Mouse (Mus musculus) cerebellum, adult 2 months (tissue): Measurements from ENCODE around the gene Gstm4. TPM values are rescaled to one million over a fixed set of nuclear protein-coding genes. Genes with fewer than 3 reads are reported as not detected.
"Not testable (repeated sequence)": the region's sequence is repeated elsewhere in the genome, so short reads cannot be mapped to it uniquely, and the experiment has no call there.

Source experiments
- DNase-seq, 2 experiments: peaks; one replicate each; pipeline ENCODE4 v3.0.0; 2021
- H3K27ac ChIP-seq: fragments of 200-500 bp; 2 replicates; pipeline ENCODE4 v1.5.1; 2012; ENCODE audit warnings: low read length, control low read depth, inconsistent platforms; ENCODE audit not compliant: insufficient read depth
- H3K27me3 ChIP-seq: fragments of 200-500 bp; 2 replicates; pipeline ENCODE4 v1.6.1; 2012; ENCODE audit warnings: inconsistent platforms, mild to moderate bottlenecking, low read length, moderate library complexity; ENCODE audit not compliant: control insufficient read depth, insufficient read depth
- H3K4me1 ChIP-seq: fragments of 200-500 bp; 2 replicates; pipeline ENCODE4 v1.6.1; 2011; ENCODE audit warnings: low read length; ENCODE audit not compliant: control insufficient read depth, insufficient read depth
- H3K4me3 ChIP-seq: fragments of 200-500 bp; replicated peaks from 2 replicates; pipeline ENCODE3; 2011; ENCODE audit warnings: mild to moderate bottlenecking, low read depth, low read length, control low read depth; ENCODE audit not compliant: insufficient read depth
- CTCF ChIP-seq: fragments of 200-500 bp; IDR thresholded peaks from 2 replicates; pipeline ENCODE4 v1.5.1; 2011; ENCODE audit warnings: low read depth, mild to moderate bottlenecking, control low read depth, low read length, moderate library complexity, borderline replicate concordance; ENCODE audit not compliant: insufficient read depth
- POLR2A ChIP-seq: fragments of 200-500 bp; IDR thresholded peaks from 2 replicates; pipeline ENCODE4 v1.6.1; 2011; ENCODE audit warnings: low read length, control low read depth, borderline replicate concordance; ENCODE audit not compliant: insufficient read depth
- WGBS: fragments of 180-500 bp; shearing (Covaris S2); methylation state at CpG from one replicate; pipeline ENCODE4 v1.1.7; 2018; 5-methylcytosine and 5-hydroxymethylcytosine counted together
- polyA plus RNA-seq: library from polyadenylated mRNA; depleted of rRNA; stranded (reverse); fragments of >200 nt; gene quantifications from 2 replicates; pipeline ENCODE4 v1.2.3, GENCODE M21; 2012

The Gstm4 gene
- polyA plus RNA-seq, 1 experiment: 11.8 TPM

DNA sequence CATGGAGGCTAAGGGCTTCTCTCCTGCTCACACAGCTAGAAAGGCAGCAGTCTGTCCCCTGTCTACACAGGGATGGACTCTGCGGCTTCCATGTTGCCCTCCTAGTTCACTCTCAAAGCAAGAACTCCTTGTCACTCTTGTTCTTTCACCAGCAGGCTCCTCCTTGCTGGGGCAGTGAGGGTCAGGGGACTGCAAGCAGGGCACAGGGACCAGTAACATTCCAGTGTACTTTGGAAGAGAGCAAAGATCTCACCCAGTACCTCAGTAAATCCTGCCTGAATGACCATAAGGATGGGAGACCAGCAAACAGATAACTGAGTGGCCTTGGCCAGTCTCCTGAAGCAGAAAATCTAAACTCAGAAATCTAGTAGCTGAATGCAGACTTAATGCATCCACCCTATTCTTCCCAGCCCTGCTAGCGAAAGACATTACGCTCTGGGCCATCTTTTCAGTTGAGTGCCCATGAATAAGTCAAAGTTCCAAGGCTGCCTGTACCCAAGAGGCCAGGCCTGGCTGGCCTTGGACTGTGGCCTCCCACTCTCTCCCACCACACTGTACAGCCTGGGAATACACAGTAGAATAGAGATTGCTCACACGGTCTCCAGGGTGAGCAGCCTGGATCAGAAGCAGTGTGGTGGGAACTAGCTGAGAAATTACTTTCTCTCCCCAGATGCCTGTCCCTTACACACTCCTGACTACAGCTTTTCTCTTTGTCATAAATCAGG lies 15.9 kb downstream of the Gstm4 start:
- Histone ChIP-seq H3K4me3 (no peak overlapping the region), H3K4me1 (no peaks in the 10 kb centered on the region), H3K27me3 (no peaks in the 10 kb centered on the region), H3K27ac (no peak overlapping the region)
- TF ChIP-seq POLR2A (no peak), CTCF (no peak)
- DNase-seq: no peak
- 69% methylated on average over 4 of the region's 4 CpGs for WGBS

DNA sequence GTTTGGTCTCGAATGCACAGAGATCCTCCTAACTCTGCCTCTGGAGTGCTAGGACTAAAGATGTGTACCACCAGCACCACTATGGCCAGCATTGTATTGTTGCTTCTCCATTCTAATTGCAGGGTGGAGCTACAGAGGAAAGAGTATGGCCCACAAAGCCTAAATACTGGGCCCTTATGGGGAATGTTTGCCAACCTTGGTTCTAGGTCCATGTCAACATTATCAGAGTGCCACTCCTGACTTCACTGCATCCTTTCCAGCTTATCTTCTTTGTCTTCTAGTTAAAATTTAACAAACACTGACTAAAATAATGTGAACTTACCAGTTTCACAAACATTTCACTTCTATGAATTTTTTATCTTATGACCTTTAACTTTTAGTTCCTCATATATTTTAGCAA lies 18.1 kb downstream of the Gstm4 start:
- TF ChIP-seq CTCF: no peak
- no peak for TF ChIP-seq POLR2A
- H3K27ac ChIP-seq: no peak overlapping the region
- no peak for DNase-seq
- WGBS: 95% methylated on average over 1 of the region's 1 CpGs
- no peaks in the 10 kb centered on the region for H3K27me3 ChIP-seq
- H3K4me3 ChIP-seq: no peak overlapping the region
- no peaks in the 10 kb centered on the region for H3K4me1 ChIP-seq

DNA sequence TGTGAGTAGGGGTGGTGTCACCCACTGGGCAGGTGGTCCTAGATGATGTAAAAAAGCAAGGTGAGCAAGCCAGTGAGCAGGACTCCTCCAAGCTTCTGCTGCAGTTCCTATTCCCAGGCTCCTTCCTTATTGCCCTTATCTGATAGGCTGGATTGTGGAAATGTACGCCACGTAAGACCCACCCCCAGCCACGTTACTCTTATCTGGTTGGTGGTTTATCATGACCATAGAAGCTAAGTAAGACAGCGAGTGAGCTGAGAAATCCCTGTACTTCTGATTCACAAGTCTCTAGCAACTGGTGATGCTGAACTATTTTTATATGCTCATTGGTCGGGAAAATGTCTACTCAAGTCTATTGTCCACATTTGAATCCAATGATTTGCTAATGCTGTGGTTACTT lies 18.6 kb downstream of the Gstm4 start:
- H3K27me3 ChIP-seq: no peaks in the 10 kb centered on the region
- WGBS: 84% methylated on average over 5 of the region's 5 CpGs
- no peak for TF ChIP-seq CTCF
- no peak for TF ChIP-seq POLR2A
- no peak for DNase-seq
- no peaks in the 10 kb centered on the region for H3K4me1 ChIP-seq
- no peak overlapping the region for H3K4me3 ChIP-seq
- H3K27ac ChIP-seq: no peak overlapping the region

DNA sequence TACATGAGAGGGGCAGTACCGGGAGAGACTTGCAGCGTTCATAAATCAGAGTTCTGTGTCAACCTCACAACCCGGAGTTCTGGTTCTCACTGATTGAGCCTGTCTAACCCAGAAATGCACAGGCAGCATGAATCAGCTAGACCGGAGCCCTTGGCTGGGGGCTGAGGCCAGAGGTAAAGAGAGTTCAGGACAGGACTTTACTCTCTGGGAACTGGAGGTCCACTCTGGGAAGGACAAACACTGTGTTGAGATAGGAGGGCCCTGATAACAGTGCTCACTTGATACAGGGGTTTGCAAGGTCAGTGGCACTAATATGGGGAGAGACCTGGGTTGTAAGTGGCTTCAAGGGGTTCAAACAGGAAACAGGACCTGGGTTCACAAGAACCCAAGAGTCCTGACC lies 19.4 kb downstream of the Gstm4 start:
- 89% methylated on average over 4 of the region's 4 CpGs for WGBS
- no peak for DNase-seq
- no peaks in the 10 kb centered on the region for H3K4me1 ChIP-seq
- TF ChIP-seq CTCF: no peak
- TF ChIP-seq POLR2A: no peak
- no peaks in the 10 kb centered on the region for H3K27me3 ChIP-seq
- no peak overlapping the region for H3K4me3 ChIP-seq
- no peak overlapping the region for H3K27ac ChIP-seq

DNA sequence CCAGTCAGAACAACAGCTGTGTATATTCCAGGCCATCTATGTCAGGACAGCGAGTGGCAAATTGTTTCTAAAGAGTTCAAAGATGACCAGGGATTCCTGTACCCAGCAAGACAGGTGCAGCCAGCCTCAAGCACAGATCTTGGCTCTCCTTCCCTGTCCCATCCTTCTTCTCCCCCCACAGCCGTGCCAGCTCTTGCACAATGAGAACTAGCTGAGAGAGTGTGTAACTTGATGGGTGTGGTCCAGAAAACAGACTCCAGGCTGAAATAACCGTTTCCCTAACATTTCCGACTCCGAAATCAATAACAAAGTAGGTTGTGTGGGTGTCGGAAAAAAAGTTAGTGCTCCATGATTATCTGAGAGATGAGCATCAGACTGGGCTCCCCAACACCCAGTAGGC lies 22.0 kb downstream of the Gstm4 start:
- WGBS: 59% methylated on average over 6 of the region's 6 CpGs
- no peak for DNase-seq
- no peaks in the 10 kb centered on the region for H3K27me3 ChIP-seq
- H3K27ac ChIP-seq: no peak overlapping the region
- H3K4me3 ChIP-seq: no peak overlapping the region
- no peaks in the 10 kb centered on the region for H3K4me1 ChIP-seq
- TF ChIP-seq CTCF: no peak
- TF ChIP-seq POLR2A: no peak

DNA sequence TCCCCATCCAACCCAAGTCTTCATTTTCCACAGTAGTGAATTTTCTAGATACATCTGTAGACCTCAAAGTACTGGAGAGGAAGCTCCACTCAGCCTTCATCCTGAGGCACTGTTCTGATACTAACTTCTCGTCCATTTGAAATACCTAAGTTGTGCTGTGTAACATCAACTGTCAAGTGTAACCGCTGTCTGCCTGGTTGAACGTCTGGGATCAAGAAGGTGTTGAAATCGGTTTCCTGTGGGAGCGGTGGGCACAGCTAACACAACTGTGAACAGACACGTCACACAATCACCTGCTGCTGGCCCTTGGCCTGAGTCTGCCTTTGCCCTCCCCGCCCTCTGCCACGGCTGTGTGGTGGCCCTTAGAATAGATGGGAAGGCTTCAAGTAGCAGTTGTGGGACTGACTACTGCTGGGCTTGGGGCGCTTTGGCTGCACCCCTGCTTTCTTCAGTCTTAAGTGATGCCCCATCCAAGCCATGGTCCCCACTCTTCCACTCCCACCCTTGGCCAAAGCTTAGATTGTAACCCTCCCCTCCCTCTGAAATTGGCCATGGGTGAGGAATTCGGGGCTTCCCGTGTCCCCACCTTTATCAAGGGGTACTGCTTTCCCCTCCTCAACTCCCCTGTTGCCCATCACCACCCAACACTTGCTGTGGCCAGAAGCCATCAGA lies 24.2 kb downstream of the Gstm4 start:
- DNase-seq, H3K27me3 ChIP-seq, H3K27ac ChIP-seq, H3K4me3 ChIP-seq, H3K4me1 ChIP-seq: not testable (repeated sequence)
- 89% methylated on average over 11 of the region's 11 CpGs for WGBS

DNA sequence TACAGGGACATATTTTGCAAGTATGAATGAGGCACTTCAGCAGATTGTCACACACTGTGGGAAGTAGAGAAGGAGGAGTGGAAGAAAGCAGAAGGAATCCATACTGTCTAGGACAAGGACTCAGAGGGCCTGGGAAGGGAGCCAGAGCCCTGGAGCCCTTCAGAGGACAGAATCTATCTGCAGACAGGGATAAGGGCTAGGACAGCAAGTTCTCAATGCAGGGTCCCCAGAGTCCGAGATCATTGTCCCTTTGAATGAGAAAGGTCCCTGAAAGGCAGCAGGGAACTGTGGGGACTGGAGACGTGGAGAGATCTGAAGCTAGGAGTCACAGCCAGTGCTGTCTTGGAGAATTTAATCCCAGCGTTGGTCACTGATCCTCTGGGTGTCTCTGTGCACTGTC lies 25.5 kb downstream of the Gstm4 start:
- 71% methylated on average over 3 of the region's 3 CpGs for WGBS
- H3K4me1 ChIP-seq: not testable (repeated sequence)

DNA sequence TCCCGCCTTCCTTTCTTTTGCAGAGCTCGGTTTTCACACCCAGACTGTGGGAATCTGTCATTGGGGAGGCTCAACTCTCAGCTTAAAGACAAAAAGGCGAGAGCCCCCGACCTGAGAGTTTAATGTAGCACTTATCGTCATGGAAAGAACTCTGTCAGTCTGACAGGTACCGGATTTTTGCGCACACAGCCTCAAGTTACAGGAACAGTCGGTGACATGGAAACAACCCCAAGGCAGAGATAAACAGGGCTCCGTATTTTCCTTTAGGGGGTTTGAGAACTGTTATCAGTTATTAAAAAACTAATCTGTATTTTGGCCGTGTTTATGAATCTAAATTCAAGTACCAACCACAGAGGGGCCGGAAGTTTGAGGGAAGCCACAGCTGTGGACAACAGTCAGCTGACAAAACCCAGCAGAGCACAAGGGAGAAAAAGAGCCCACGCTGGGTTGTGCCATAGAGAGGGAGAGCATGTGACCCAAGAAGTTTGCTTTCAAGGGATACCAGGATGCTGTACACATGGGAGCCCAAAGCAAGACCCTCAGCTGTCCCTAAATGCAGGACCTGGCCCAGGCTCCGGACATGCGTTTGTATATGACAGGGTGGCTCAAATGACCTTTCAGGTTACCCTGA lies 26.4 kb downstream of the Gstm4 start:
- TF ChIP-seq POLR2A (no peak), CTCF (no peak)
- no peak overlapping the region; the same call in 1 of the 2 replicates for H3K27ac ChIP-seq
- WGBS: 17% methylated on average over 14 of the region's 14 CpGs
- peak overlapping the region; percentile 71 for H3K4me3 ChIP-seq
- DNase-seq: no peak
- no peaks in the 10 kb centered on the region for H3K27me3 ChIP-seq
- no peaks in the 10 kb centered on the region for H3K4me1 ChIP-seq

More for the DNA sequence above, 25.5 kb downstream of the Gstm4 start:
- not testable (repeated sequence) for H3K4me3 ChIP-seq, H3K27me3 ChIP-seq, DNase-seq, H3K27ac ChIP-seq
